Mouse (Mus musculus) right cerebral cortex, postnatal 14 days (tissue): Measurements from ENCODE around the gene Olfr247.
"Not testable (repeated sequence)": the region's sequence is repeated elsewhere in the genome, so short reads cannot be mapped to it uniquely, and the experiment has no call there.

Experiments used
- DNase-seq: peaks from one replicate; pipeline ENCODE4 v3.0.0; 2022

The Olfr247 gene

DNA sequence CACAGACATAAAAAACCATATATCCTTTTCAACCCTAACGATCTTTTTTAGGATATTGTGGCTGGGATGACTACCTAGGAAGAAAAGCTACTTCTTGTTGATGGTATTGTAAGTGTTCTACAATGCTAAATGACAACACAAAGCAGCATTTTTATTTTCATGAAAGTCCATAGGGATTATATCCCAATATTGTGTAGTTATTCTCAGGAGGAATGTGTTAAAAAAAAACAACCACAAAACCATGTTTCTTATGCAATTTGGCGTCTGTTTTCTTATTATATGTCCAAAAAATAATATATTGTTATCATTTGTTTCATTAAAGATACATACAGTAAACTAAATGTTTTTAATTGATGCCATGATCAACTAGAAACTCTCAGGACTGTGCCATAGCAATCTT, at the start of gene Olfr247:
Gene Olfr247, minus strand, starts transcription at position 101 of the 400 bp plus-strand sequence.
- not testable (repeated sequence) for DNase-seq

DNA sequence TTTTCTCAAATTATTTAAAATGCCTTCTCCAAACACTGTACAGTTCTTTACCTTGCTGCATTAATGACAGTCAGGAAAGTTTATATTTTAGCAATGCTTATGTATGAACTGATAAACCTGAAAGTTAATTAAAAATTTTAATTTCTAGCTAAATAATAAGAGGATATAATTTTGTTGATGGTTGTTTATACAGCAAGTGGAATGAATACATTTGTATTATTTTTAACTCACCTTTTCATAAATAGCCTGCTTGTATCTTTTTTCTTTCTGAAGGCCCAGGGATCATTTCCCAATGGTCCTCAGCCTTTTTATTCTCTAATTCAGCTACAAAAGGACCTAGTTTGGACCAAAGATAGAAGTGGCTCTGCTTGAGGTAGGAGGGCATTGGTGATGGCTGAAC, 36.4 kb upstream of the Olfr247 start, which contains the start of gene Olfr820:
Gene Olfr820, plus strand, starts transcription at position 301 of the 400 bp plus-strand sequence.
- no peak for DNase-seq

DNA sequence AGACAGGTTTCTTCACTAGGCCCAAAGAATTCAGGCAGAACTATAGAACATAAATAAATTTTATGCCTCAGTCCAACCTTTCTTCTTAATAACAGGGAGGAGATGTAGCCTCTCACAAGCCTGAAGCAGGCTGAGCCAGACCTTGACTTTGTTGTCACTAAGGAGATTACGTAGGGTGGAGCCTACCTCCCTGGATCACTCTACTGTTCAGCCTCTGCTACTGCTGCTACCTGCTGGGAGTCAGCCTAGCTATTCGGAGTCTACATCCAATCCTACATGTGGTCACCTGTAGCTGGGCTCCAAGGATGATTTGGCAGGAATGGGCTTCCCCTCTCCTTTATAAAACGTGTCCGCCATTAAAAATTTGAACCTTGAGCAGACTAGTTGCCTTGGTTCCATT, 29.4 kb upstream of the Olfr247 start:
- DNase-seq: not testable (repeated sequence)

DNA sequence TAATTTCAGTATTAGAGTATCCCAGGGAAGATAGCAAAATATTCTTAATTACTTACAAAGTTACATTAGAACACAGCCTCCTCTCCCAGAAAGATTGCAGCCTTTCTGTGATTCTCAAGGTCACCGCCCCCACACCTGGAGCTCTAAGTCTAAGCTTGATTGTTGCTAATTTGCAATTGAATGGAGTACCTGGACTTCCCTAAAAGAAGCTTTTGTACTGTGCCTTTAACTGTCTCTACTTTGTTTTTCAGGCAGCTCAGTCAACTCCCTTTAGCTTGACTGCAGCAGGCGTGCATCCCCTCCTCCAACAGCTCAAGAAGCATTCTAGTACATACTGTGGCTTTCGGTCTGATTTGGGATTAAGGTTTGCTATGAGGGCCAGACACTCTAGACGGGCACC, 28.2 kb upstream of the Olfr247 start:
- not testable (repeated sequence) for DNase-seq

DNA sequence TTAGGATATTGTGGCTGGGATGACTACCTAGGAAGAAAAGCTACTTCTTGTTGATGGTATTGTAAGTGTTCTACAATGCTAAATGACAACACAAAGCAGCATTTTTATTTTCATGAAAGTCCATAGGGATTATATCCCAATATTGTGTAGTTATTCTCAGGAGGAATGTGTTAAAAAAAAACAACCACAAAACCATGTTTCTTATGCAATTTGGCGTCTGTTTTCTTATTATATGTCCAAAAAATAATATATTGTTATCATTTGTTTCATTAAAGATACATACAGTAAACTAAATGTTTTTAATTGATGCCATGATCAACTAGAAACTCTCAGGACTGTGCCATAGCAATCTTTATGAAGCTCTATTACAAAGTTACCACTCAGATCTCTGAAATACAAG, 9.0 kb upstream of the Olfr247 start, which contains the start of gene Gm10310:
Gene Gm10310, minus strand, starts transcription at position 101 of the 400 bp plus-strand sequence.
- not testable (repeated sequence) for DNase-seq

DNA sequence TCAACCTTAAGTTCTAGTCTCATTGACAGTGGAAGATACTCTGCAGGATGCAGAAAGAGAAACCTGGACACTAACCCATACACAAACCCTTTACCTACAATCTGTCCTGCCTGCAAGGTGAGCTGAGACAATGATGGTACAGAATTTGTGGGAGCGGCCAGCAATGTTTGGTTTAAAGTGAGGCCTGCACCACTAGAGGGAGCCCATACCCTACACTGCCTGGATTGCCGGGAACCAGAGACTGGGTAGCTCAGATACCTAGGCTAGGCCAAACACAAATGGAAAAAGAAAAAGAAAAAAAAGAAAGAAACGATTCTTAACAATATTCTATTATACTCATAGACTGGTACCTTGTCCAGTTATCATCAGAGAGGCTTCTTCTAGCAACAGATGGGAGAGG, 5.9 kb upstream of the Olfr247 start:
- DNase-seq: not testable (repeated sequence)

DNA sequence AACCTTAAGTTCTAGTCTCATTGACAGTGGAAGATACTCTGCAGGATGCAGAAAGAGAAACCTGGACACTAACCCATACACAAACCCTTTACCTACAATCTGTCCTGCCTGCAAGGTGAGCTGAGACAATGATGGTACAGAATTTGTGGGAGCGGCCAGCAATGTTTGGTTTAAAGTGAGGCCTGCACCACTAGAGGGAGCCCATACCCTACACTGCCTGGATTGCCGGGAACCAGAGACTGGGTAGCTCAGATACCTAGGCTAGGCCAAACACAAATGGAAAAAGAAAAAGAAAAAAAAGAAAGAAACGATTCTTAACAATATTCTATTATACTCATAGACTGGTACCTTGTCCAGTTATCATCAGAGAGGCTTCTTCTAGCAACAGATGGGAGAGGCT, 2.9 kb downstream of the Olfr247 start:
- DNase-seq: not testable (repeated sequence)

DNA sequence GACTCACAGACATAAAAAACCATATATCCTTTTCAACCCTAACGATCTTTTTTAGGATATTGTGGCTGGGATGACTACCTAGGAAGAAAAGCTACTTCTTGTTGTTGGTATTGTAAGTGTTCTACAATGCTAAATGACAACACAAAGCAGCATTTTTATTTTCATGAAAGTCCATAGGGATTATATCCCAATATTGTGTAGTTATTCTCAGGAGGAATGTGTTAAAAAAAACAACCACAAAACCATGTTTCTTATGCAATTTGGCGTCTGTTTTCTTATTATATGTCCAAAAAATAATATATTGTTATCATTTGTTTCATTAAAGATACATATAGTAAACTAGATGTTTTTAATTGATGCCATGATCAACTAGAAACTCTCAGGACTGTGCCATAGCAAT, 8.8 kb downstream of the Olfr247 start, which contains the start of gene Olfr819:
Gene Olfr819, minus strand, starts transcription at position 101 of the 400 bp plus-strand sequence.
- DNase-seq: not testable (repeated sequence)

DNA sequence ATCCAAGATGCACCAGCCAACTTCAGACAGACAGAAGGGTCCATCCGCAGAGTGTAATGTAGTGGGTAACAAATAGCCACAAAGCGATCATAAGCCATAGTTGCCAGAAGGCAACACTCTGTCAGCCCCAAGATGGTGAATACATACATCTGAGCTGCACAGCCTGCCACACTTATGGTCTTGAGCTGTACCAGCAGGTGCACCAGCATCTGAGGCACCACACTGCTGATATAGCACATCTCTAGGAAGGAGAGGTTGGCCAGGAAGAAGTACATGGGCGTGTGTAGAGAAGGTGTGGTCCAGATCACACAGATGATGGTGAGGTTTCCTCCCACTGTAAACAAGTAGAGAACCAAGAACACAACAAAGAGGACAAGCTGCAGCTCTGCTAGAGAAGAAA, 9.7 kb downstream of the Olfr247 start:
- not testable (repeated sequence) for DNase-seq

DNA sequence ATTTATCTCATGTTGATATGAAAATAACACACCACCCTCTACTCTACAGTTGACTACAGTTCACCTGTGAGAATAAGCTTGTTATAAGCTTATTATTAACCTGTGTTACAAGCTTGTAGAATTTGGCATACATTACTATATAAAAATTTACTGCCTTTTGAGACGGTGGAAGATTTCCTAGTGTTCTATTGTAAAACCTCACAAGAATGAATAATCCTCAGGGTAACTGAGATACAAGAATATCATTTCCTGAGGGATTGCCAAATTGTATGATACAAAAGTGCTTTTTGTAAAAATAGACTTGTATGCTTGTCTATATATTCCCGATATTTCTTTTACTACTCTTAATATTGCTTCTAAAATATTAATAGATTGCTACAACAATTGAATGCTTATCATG, 26.9 kb downstream of the Olfr247 start, which contains the start of gene Olfr818:
Gene Olfr818, minus strand, starts transcription at position 101 of the 400 bp plus-strand sequence.
- DNase-seq: no peak
